Mouse (Mus musculus) stomach, embryonic 15.5 days (tissue): ENCODE data around the gene Glra1. TPM values are rescaled to one million over a fixed set of nuclear protein-coding genes. Genes with fewer than 3 reads are reported as not detected.
A peak's percentile ranks its signal among the peaks of the same experiment; 100 is the strongest.

Experiments used
- ATAC-seq: fragments of 200-750 bp; cut with Nextera tagmentation; 2 replicates; pipeline ENCODE4 v1.8.0; 2017; ENCODE audit warnings: low read depth, moderate number of reproducible peaks, moderate TSS enrichment; ENCODE audit not compliant: insufficient read depth, low FRiP score
- H3K27ac ChIP-seq: fragments of 300-500 bp; sonication (generic); 2 replicates; pipeline ENCODE4 v1.5.1; 2015; ENCODE audit warnings: mild to moderate bottlenecking, inconsistent platforms
- H3K27me3 ChIP-seq: fragments of 300-500 bp; sonication (generic); replicated peaks from 2 replicates; pipeline ENCODE4 v1.6.1; 2015; ENCODE audit warnings: inconsistent platforms
- H3K36me3 ChIP-seq: fragments of 300-500 bp; sonication (generic); 2 replicates; pipeline ENCODE4 v1.6.1; 2015; ENCODE audit warnings: inconsistent platforms
- H3K4me1 ChIP-seq: fragments of 300-500 bp; sonication (generic); 2 replicates; pipeline ENCODE4 v1.6.1; 2015; ENCODE audit warnings: inconsistent platforms
- H3K4me2 ChIP-seq: fragments of 300-500 bp; sonication (generic); 2 replicates; pipeline ENCODE4 v1.6.1; 2015; ENCODE audit warnings: mild to moderate bottlenecking, inconsistent platforms
- H3K4me3 ChIP-seq: fragments of 300-500 bp; sonication (generic); replicated peaks from 2 replicates; pipeline ENCODE4 v1.5.1; 2015; ENCODE audit warnings: inconsistent platforms
- H3K9ac ChIP-seq: fragments of 300-500 bp; sonication (generic); 2 replicates; pipeline ENCODE4 v1.6.1; 2015; ENCODE audit warnings: inconsistent platforms
- H3K9me3 ChIP-seq: fragments of 300-500 bp; sonication (generic); 2 replicates; pipeline ENCODE4 v1.6.1; 2016; ENCODE audit warnings: inconsistent platforms
- WGBS: fragments of 180-500 bp; shearing (Covaris S2); methylation state at CpG from one replicate; pipeline ENCODE4 v1.1.7; 2015; 5-methylcytosine and 5-hydroxymethylcytosine counted together
- microRNA-seq: library from miRNA; unstranded; fragments of <30 nt; microRNA quantifications from one replicate; pipeline ENCODE4, GENCODE M21; 2016
- polyA plus RNA-seq: library from polyadenylated mRNA; unstranded; fragments of >200 nt; fragmentation: Nextera tagmentation; extraction: Ambion mirVana; gene quantifications from 2 replicates; pipeline ENCODE4 v1.2.1, GENCODE M21; 2015

Gene Glra1
- polyA plus RNA-seq, 1 experiment from 2014 or later = not detected

GRCm38 (mm10) chr11:55468611-55469047, 139.4 kb downstream of the Glra1 start:
- Histone ChIP-seq H3K4me1 (peaks cover 17% of the 10 kb centered on the region), H3K27me3 (no peaks in the 10 kb centered on the region), H3K9me3 (no peaks in the 10 kb centered on the region), H3K4me2 (peak overlapping the region; percentile 68), H3K36me3 (no peaks in the 10 kb centered on the region), H3K9ac (peak overlapping the region; percentile 21; the same call in 1 of the 2 replicates), H3K27ac (peak overlapping the region; percentile 93), H3K4me3 (peak overlapping the region; percentile 44)
- WGBS = 3% methylated on average over 17 of the region's 17 CpGs
- ATAC-seq = no peak

GRCm38 (mm10) chr11:55468012-55468411, 140.0 kb downstream of the Glra1 start:
- H3K9ac ChIP-seq = no peak overlapping the region
- H3K36me3 ChIP-seq = no peaks in the 10 kb centered on the region
- peaks cover 12% of the 10 kb centered on the region for H3K4me1 ChIP-seq
- peak overlapping the region; percentile 93; the same call in 1 of the 2 replicates for H3K27ac ChIP-seq
- H3K4me2 ChIP-seq = peak overlapping the region; percentile 68
- H3K9me3 ChIP-seq = no peaks in the 10 kb centered on the region
- peak overlapping the region; percentile 44; the same call in 1 of the 2 replicates for H3K4me3 ChIP-seq
- ATAC-seq = no peak
- no peaks in the 10 kb centered on the region for H3K27me3 ChIP-seq
- WGBS = 76% methylated on average over 10 of the region's 10 CpGs

- Histone ChIP-seq H3K4me1 (peaks cover 5% of the 10 kb centered on the region; the same call in 1 of the 2 replicates), H3K4me2 (no peak overlapping the region), H3K36me3 (no peaks in the 10 kb centered on the region), H3K9ac (no peak overlapping the region), H3K27ac (peak overlapping the region; percentile 35; the same call in 1 of the 2 replicates), H3K4me3 (no peak overlapping the region), H3K9me3 (no peaks in the 10 kb centered on the region), H3K27me3 (no peaks in the 10 kb centered on the region)
- 75% methylated on average over 3 of the region's 3 CpGs for WGBS
- ATAC-seq = no peak
These were observed 142.8 kb downstream of the Glra1 start for GRCm38 (mm10) chr11:55465177-55465576.

- Histone ChIP-seq H3K9ac (no peak overlapping the region), H3K4me3 (no peak overlapping the region), H3K4me1 (peaks cover 10% of the 10 kb centered on the region), H3K27ac (peak overlapping the region; percentile 35; the same call in 1 of the 2 replicates), H3K4me2 (no peak overlapping the region), H3K36me3 (no peaks in the 10 kb centered on the region), H3K27me3 (no peaks in the 10 kb centered on the region), H3K9me3 (no peaks in the 10 kb centered on the region)
- no peak for ATAC-seq
- WGBS = 80% methylated on average over 10 of the region's 10 CpGs
These were observed 143.3 kb downstream of the Glra1 start for GRCm38 (mm10) chr11:55464707-55465106.

Small RNA genes lying within 50 kb of the gene (microRNA-seq; reads per million reads assigned to microRNA genes)
- gene Mir7652 = not detected

Other genes with a start within 250 kb of the Glra1 start
- 1,683 and 1,927 TPM in 2 replicates for gene Sparc, start 185.0 kb downstream of the Glra1 start, polyA plus RNA-seq
- gene Atox1, start 147.0 kb downstream of the Glra1 start, polyA plus RNA-seq = 385 and 409 TPM in 2 replicates
- 145 and 163 TPM in 2 replicates for gene G3bp1, start 138.5 kb downstream of the Glra1 start, polyA plus RNA-seq